Mouse (Mus musculus): Measurements from ENCODE around the gene Glo1. TPM values are rescaled to one million over a fixed set of nuclear protein-coding genes. Genes with fewer than 3 reads are reported as not detected.
A peak's percentile ranks its signal among the peaks of the same experiment; 100 is the strongest.
"Not testable (repeated sequence)": the region's sequence is repeated elsewhere in the genome, so short reads cannot be mapped to it uniquely, and the experiment has no call there.

Glo1 gene
- polyA plus RNA-seq (2016; fragmentation: Nextera tagmentation; extraction: Ambion mirVana): 233 and 241 TPM in 2 replicates

GRCm38 (mm10) chr17:30626719-30627118 lies at the start of gene Glo1:
Gene Glo1 (minus strand): TSS chr17:30626871.
- H3K27me3 ChIP-seq; H3K4me1 ChIP-seq; H3K4me2 ChIP-seq; H3K36me3 ChIP-seq (replicated peaks); H3K9me3 ChIP-seq; H3K4me3 ChIP-seq (replicated peaks); ATAC-seq (ENCODE audit: low FRiP score); H3K27ac ChIP-seq; H3K9ac ChIP-seq: not testable (repeated sequence)
- no CpG with 5 or more reads among the region's 20 CpGs for WGBS

DNA sequence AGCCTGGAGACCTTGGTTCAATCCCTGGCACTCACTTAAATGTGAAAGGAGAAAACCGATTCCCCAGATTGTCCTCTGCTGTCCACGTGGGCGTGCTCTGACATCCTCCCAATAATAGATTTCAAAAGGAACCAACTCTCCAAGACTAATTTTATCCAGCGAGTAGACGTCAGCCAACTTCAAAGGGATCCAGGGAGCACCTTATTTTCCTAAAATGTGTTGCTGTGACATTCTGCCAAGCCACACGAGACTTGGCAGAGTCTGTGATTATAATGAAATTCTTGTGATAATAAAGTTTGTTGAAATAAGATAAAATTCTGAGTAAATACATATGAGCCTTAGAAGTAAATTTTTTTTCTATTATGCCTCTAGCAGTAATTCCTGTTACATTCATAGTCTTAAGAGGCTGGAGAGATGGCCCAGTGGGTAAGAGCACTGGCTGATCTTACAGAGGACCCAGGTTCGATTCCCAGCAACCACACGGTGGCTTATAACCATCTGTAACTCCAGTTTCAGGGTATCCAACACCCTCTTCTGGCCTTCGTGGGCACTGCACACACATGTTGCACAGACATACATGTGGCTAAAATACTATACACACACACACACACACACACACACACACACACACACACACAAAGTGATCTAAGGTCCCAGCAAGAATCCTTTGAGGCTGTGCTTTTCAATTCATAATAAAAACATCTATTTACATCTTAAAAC lies 48.5 kb upstream of the Glo1 start:
- ATAC-seq (ENCODE audit: low FRiP score): no peak
- Histone ChIP-seq H3K9me3 (no peaks in the 10 kb centered on the region), H3K4me2 (no peak overlapping the region), H3K4me1 (0 out of 2 replicates have a peak, but pooled peaks cover 5% of the 10 kb centered on the region), H3K9ac (no peak overlapping the region), H3K4me3 (replicated peaks) (no peak overlapping the region), H3K27ac (no peak overlapping the region), H3K36me3 (replicated peaks) (no peaks in the 10 kb centered on the region), H3K27me3 (no peaks in the 10 kb centered on the region)
- 92% methylated on average over 9 of the region's 9 CpGs for WGBS

GRCm38 (mm10) chr17:30673023-30673422 lies 46.4 kb upstream of the Glo1 start:
- Histone ChIP-seq H3K4me3 (replicated peaks) (no peak overlapping the region), H3K9me3 (no peaks in the 10 kb centered on the region), H3K4me2 (no peak overlapping the region), H3K27ac (0 out of 2 replicates have a peak overlapping the region, but pooled peaks have one; percentile 9), H3K4me1 (0 out of 2 replicates have a peak, but pooled peaks cover 5% of the 10 kb centered on the region), H3K27me3 (no peaks in the 10 kb centered on the region), H3K9ac (no peak overlapping the region), H3K36me3 (replicated peaks) (no peaks in the 10 kb centered on the region)
- 92% methylated on average over 6 of the region's 6 CpGs for WGBS
- no peak for ATAC-seq (ENCODE audit: low FRiP score)

DNA sequence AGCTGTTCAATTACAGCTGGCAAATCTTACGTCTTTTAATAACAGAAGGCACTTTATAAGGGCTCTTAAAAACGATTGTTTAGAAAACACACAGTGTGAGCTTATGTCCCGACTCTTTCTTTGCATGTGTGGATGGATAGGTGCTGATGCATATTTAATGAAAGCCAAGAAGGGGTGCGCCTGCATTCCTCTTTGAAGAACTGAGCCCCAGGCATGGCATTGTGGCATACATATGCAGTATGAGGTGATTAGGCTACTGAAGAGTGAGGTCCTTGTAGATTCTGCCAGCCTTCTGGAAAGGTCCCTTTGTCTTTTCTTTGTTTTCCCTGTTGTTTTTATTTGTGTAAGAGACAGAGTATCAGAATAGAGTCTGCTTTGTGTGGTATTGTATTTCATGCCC lies 45.9 kb upstream of the Glo1 start:
- Histone ChIP-seq H3K9ac (no peak overlapping the region), H3K4me1 (0 out of 2 replicates have a peak, but pooled peaks cover 5% of the 10 kb centered on the region), H3K36me3 (replicated peaks) (no peaks in the 10 kb centered on the region), H3K4me2 (no peak overlapping the region), H3K4me3 (replicated peaks) (no peak overlapping the region), H3K9me3 (no peaks in the 10 kb centered on the region), H3K27me3 (no peaks in the 10 kb centered on the region), H3K27ac (0 out of 2 replicates have a peak overlapping the region, but pooled peaks have one; percentile 9)
- ATAC-seq (ENCODE audit: low FRiP score): no peak
- WGBS: 40% methylated on average over 4 of the region's 4 CpGs

GRCm38 (mm10) chr17:30664856-30665255 lies 38.2 kb upstream of the Glo1 start:
- no peak overlapping the region for H3K27ac ChIP-seq
- H3K4me2 ChIP-seq: no peak overlapping the region
- 86% methylated on average over 5 of the region's 5 CpGs for WGBS
- no peak overlapping the region for H3K4me3 ChIP-seq (replicated peaks)
- ATAC-seq (ENCODE audit: low FRiP score): no peak
- H3K4me1 ChIP-seq: no peaks in the 10 kb centered on the region
- no peak overlapping the region for H3K9ac ChIP-seq
- H3K36me3 ChIP-seq (replicated peaks): no peaks in the 10 kb centered on the region
- H3K9me3 ChIP-seq: 0 out of 2 replicates have a peak, but pooled peaks cover 6% of the 10 kb centered on the region
- no peaks in the 10 kb centered on the region for H3K27me3 ChIP-seq

- Histone ChIP-seq H3K4me2 (no peak overlapping the region), H3K36me3 (replicated peaks) (no peaks in the 10 kb centered on the region), H3K4me1 (peaks cover 4% of the 10 kb centered on the region), H3K27me3 (no peaks in the 10 kb centered on the region), H3K4me3 (replicated peaks) (no peak overlapping the region), H3K27ac (no peak overlapping the region), H3K9ac (no peak overlapping the region), H3K9me3 (0 out of 2 replicates have a peak, but pooled peaks cover 6% of the 10 kb centered on the region)
- WGBS: 94% methylated on average over 8 of the region's 8 CpGs
- no peak for ATAC-seq (ENCODE audit: low FRiP score)
These were observed 36.5 kb upstream of the Glo1 start for GRCm38 (mm10) chr17:30663170-30663569.

- H3K27me3 ChIP-seq: no peaks in the 10 kb centered on the region
- ATAC-seq (ENCODE audit: low FRiP score): no peak
- H3K4me3 ChIP-seq (replicated peaks): no peak overlapping the region
- 0 out of 2 replicates have a peak, but pooled peaks cover 6% of the 10 kb centered on the region for H3K9me3 ChIP-seq
- H3K27ac ChIP-seq: no peak overlapping the region
- no peak overlapping the region for H3K4me2 ChIP-seq
- 79% methylated on average over 8 of the region's 8 CpGs for WGBS
- H3K4me1 ChIP-seq: peaks cover 4% of the 10 kb centered on the region
- no peak overlapping the region for H3K9ac ChIP-seq
- H3K36me3 ChIP-seq (replicated peaks): no peaks in the 10 kb centered on the region
These were observed 35.5 kb upstream of the Glo1 start for GRCm38 (mm10) chr17:30662131-30662530.

DNA sequence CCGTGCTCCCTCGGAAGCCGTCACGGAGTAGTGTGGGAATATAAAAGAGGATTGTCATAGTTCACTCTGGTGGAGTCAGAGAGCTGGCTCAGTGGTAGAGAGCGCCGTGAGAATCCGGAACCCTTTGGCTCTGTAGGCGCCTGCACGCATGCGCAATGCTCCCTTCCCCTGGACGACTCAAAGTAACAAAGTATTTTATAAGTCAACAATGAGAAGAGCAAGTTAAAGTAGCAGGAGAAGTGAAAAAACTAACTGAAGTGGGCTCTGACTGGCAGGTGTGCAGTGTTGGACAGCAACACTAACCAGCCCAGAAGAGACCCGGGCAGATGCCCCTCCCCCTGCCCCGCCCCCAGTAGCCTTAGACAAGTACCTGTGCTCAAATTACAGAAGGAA lies 31.5 kb upstream of the Glo1 start:
- ATAC-seq (ENCODE audit: low FRiP score): no peak
- H3K4me2 ChIP-seq: peak overlapping the region; percentile 51
- H3K9me3 ChIP-seq: no peaks in the 10 kb centered on the region
- H3K4me3 ChIP-seq (replicated peaks): peak overlapping the region; percentile 35
- 15% methylated on average over 13 of the region's 13 CpGs for WGBS
- H3K36me3 ChIP-seq (replicated peaks): no peaks in the 10 kb centered on the region
- H3K27ac ChIP-seq: no peak overlapping the region
- H3K9ac ChIP-seq: no peak overlapping the region
- H3K27me3 ChIP-seq: no peaks in the 10 kb centered on the region
- peaks cover 4% of the 10 kb centered on the region for H3K4me1 ChIP-seq

GRCm38 (mm10) chr17:30657530-30658151 lies 31.0 kb upstream of the Glo1 start:
- H3K4me2 ChIP-seq: peak overlapping the region; percentile 51
- no peak for ATAC-seq (ENCODE audit: low FRiP score)
- H3K36me3 ChIP-seq (replicated peaks): no peaks in the 10 kb centered on the region
- no peaks in the 10 kb centered on the region for H3K9me3 ChIP-seq
- H3K27me3 ChIP-seq: no peaks in the 10 kb centered on the region
- H3K4me3 ChIP-seq (replicated peaks): peak overlapping the region; percentile 35
- H3K4me1 ChIP-seq: peaks cover 4% of the 10 kb centered on the region
- no peak overlapping the region for H3K27ac ChIP-seq
- 62% methylated on average over 8 of the region's 8 CpGs for WGBS
- H3K9ac ChIP-seq: no peak overlapping the region

- no peak for ATAC-seq (ENCODE audit: low FRiP score)
- WGBS: 93% methylated on average over 6 of the region's 6 CpGs
- no peaks in the 10 kb centered on the region for H3K4me1 ChIP-seq
- no peaks in the 10 kb centered on the region for H3K27me3 ChIP-seq
- H3K9me3 ChIP-seq: no peaks in the 10 kb centered on the region
- no peak overlapping the region for H3K27ac ChIP-seq
- no peak overlapping the region for H3K4me2 ChIP-seq
- no peak overlapping the region for H3K9ac ChIP-seq
- H3K4me3 ChIP-seq (replicated peaks): no peak overlapping the region
- no peaks in the 10 kb centered on the region for H3K36me3 ChIP-seq (replicated peaks)
These were observed 26.3 kb upstream of the Glo1 start for GRCm38 (mm10) chr17:30653010-30653409.

- no peak overlapping the region for H3K27ac ChIP-seq
- no peak overlapping the region for H3K4me3 ChIP-seq (replicated peaks)
- no peaks in the 10 kb centered on the region for H3K4me1 ChIP-seq
- 94% methylated on average over 3 of the region's 3 CpGs for WGBS
- no peak for ATAC-seq (ENCODE audit: low FRiP score)
- no peak overlapping the region for H3K9ac ChIP-seq
- H3K27me3 ChIP-seq: no peaks in the 10 kb centered on the region
- H3K36me3 ChIP-seq (replicated peaks): no peaks in the 10 kb centered on the region
- H3K9me3 ChIP-seq: no peaks in the 10 kb centered on the region
- no peak overlapping the region for H3K4me2 ChIP-seq
These were observed 22.1 kb upstream of the Glo1 start for GRCm38 (mm10) chr17:30648770-30649169.

- no peaks in the 10 kb centered on the region for H3K27me3 ChIP-seq
- no peak for ATAC-seq (ENCODE audit: low FRiP score)
- peaks cover 6% of the 10 kb centered on the region; the same call in 1 of the 2 replicates for H3K4me1 ChIP-seq
- no peaks in the 10 kb centered on the region for H3K9me3 ChIP-seq
- no peak overlapping the region for H3K9ac ChIP-seq
- H3K4me3 ChIP-seq (replicated peaks): no peak overlapping the region
- H3K27ac ChIP-seq: no peak overlapping the region
- H3K36me3 ChIP-seq (replicated peaks): no peaks in the 10 kb centered on the region
- no peak overlapping the region for H3K4me2 ChIP-seq
- 98% methylated on average over 5 of the region's 5 CpGs for WGBS
These were observed 14.2 kb upstream of the Glo1 start for GRCm38 (mm10) chr17:30640896-30641295.

Measured in forebrain, embryonic 12.5 days (tissue).